Mouse (Mus musculus) thymus, postnatal 36 days (tissue): ENCODE data around the gene Pbx1.

Experiments used
- DNase-seq, 2 experiments: peaks; one replicate each; pipeline ENCODE4 v3.0.0; 2022; ENCODE audit warnings: mixed read lengths in 2 of 2

The Pbx1 gene

GRCm38 (mm10) chr1:168139138-168139682, 292.9 kb downstream of the Pbx1 start:
- DNase-seq: no peak

- no peak for DNase-seq
Measured at GRCm38 (mm10) chr1:168138669-168139068, 293.4 kb downstream of the Pbx1 start.

GRCm38 (mm10) chr1:168137890-168138289, 294.2 kb downstream of the Pbx1 start:
- no peak for DNase-seq

GRCm38 (mm10) chr1:168135545-168135944, 296.5 kb downstream of the Pbx1 start:
- no peak for DNase-seq

GRCm38 (mm10) chr1:168133696-168134095, 298.4 kb downstream of the Pbx1 start:
- DNase-seq: no peak

- no peak for DNase-seq
Measured at GRCm38 (mm10) chr1:168128004-168128403, 304.1 kb downstream of the Pbx1 start.

GRCm38 (mm10) chr1:168124643-168125490, 307.2 kb downstream of the Pbx1 start:
- DNase-seq: no peak

- no peak for DNase-seq
Measured at GRCm38 (mm10) chr1:168118077-168118476, 314.0 kb downstream of the Pbx1 start.

- no peak for DNase-seq
Measured at GRCm38 (mm10) chr1:168117367-168117766, 314.7 kb downstream of the Pbx1 start.

- DNase-seq: no peak
Measured at GRCm38 (mm10) chr1:168109797-168110196, 322.3 kb downstream of the Pbx1 start.

GRCm38 (mm10) chr1:168103821-168104220, 328.2 kb downstream of the Pbx1 start:
- no peak for DNase-seq

- DNase-seq: no peak
Measured at GRCm38 (mm10) chr1:168101514-168101913, 330.6 kb downstream of the Pbx1 start.

- no peak for DNase-seq
Measured at GRCm38 (mm10) chr1:168098806-168099205, 333.3 kb downstream of the Pbx1 start.

GRCm38 (mm10) chr1:168094671-168095070, 337.4 kb downstream of the Pbx1 start:
- no peak for DNase-seq

GRCm38 (mm10) chr1:168093044-168093443, 339.0 kb downstream of the Pbx1 start:
- no peak for DNase-seq

- DNase-seq: no peak
Measured at GRCm38 (mm10) chr1:168091627-168092026, 340.4 kb downstream of the Pbx1 start.

- no peak for DNase-seq
Measured at GRCm38 (mm10) chr1:168088680-168089079, 343.4 kb downstream of the Pbx1 start.

GRCm38 (mm10) chr1:168079394-168079767, 352.7 kb downstream of the Pbx1 start:
- no peak for DNase-seq

GRCm38 (mm10) chr1:168078746-168079393, 353.2 kb downstream of the Pbx1 start:
- DNase-seq: no peak

GRCm38 (mm10) chr1:168071974-168072373, 360.1 kb downstream of the Pbx1 start:
- DNase-seq: no peak

GRCm38 (mm10) chr1:168070273-168070910, 361.7 kb downstream of the Pbx1 start:
- no peak for DNase-seq

GRCm38 (mm10) chr1:168069740-168070139, 362.3 kb downstream of the Pbx1 start:
- DNase-seq: no peak
